Mouse (Mus musculus): ENCODE measurements around the gene Foxn2. TPM values are rescaled to one million over a fixed set of nuclear protein-coding genes. Genes with fewer than 3 reads are reported as not detected.
"Not testable (repeated sequence)": the region's sequence is repeated elsewhere in the genome, so short reads cannot be mapped to it uniquely, and the experiment has no call there.

The Foxn2 gene
- polyA plus RNA-seq, 1 experiment from 2014 or later: 15.8 TPM

DNA sequence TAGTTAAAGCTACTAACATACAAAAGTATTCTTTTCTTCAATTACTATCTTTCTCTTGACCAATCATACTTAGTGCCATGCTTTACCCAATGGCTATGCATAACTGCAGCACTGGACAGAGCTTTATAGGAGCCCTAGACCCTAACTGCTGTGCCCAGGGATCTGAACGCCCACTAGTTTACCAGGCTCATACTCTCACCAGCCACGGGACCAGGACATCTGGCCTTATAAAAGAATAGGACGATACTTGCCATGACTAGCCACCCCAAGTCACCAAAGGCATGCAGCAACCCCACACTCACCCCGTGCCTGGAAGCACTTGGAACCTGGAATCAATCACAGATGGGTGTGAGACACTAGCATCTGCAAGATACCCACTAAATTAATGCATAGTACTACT, 20.1 kb upstream of the Foxn2 start:
- no peak for ATAC-seq (replicated peaks; ENCODE audit: low FRiP score)

GRCm38 (mm10) chr17:88421246-88421645, 19.3 kb upstream of the Foxn2 start:
- WGBS: 89% methylated on average over 6 of the region's 6 CpGs
- no peaks in the 10 kb centered on the region for H3K27me3 ChIP-seq
- H3K9ac ChIP-seq: no peak overlapping the region
- no peak overlapping the region for H3K27ac ChIP-seq
- no peaks in the 10 kb centered on the region for H3K36me3 ChIP-seq
- H3K4me1 ChIP-seq: no peaks in the 10 kb centered on the region
- no peak overlapping the region for H3K4me2 ChIP-seq
- no peaks in the 10 kb centered on the region for H3K9me3 ChIP-seq (replicated peaks)
- no peak for ATAC-seq (replicated peaks; ENCODE audit: low FRiP score)
- H3K4me3 ChIP-seq (replicated peaks): no peak overlapping the region

More for the DNA sequence above, 20.1 kb upstream of the Foxn2 start:
- H3K4me3 ChIP-seq (replicated peaks): no peak overlapping the region
- no peaks in the 10 kb centered on the region for H3K4me1 ChIP-seq
- H3K9ac ChIP-seq: no peak overlapping the region
- H3K36me3 ChIP-seq: no peaks in the 10 kb centered on the region
- no peaks in the 10 kb centered on the region for H3K27me3 ChIP-seq
- no peaks in the 10 kb centered on the region for H3K9me3 ChIP-seq (replicated peaks)
- H3K4me2 ChIP-seq: no peak overlapping the region
- no peak overlapping the region for H3K27ac ChIP-seq
- WGBS: 83% methylated on average over 4 of the region's 4 CpGs

GRCm38 (mm10) chr17:88430719-88431118, 9.8 kb upstream of the Foxn2 start:
- Histone ChIP-seq H3K27me3 (no peaks in the 10 kb centered on the region), H3K27ac (no peak overlapping the region), H3K9ac (no peak overlapping the region), H3K4me3 (replicated peaks) (no peak overlapping the region), H3K4me1 (no peaks in the 10 kb centered on the region), H3K4me2 (no peak overlapping the region), H3K36me3 (no peaks in the 10 kb centered on the region), H3K9me3 (replicated peaks) (no peaks in the 10 kb centered on the region)
- WGBS: 85% methylated on average over 2 of the region's 2 CpGs
- ATAC-seq (replicated peaks; ENCODE audit: low FRiP score): peak; percentile 56; the same call in 1 of the 2 replicates

GRCm38 (mm10) chr17:88431486-88431885, 9.0 kb upstream of the Foxn2 start:
- Histone ChIP-seq H3K4me2 (no peak overlapping the region), H3K9ac (no peak overlapping the region), H3K27me3 (no peaks in the 10 kb centered on the region), H3K4me1 (no peaks in the 10 kb centered on the region), H3K27ac (no peak overlapping the region), H3K4me3 (replicated peaks) (no peak overlapping the region), H3K36me3 (no peaks in the 10 kb centered on the region), H3K9me3 (replicated peaks) (no peaks in the 10 kb centered on the region)
- ATAC-seq (replicated peaks; ENCODE audit: low FRiP score): no peak
- 86% methylated on average over 12 of the region's 12 CpGs for WGBS

DNA sequence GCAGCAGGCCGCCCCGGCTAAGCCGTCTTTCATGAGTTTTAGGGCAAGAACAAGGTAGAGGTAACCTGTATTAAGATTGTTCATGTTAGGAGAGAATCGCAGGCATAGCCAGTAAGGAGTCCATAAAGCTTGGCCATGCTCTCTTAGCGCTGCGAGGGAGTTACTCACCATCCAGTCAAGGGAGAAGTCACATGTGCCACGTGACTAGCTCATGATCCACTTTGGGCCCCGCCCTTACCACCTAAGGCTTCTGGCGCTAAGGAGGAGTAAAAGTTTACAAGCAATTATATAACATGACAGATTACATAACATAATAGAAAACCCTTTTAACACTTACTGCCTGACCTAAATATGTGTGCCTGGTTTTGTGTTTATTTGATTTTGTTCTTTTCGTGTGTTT, 8.5 kb upstream of the Foxn2 start:
- H3K27me3 ChIP-seq: no peaks in the 10 kb centered on the region
- H3K9me3 ChIP-seq (replicated peaks): no peaks in the 10 kb centered on the region
- H3K4me2 ChIP-seq: no peak overlapping the region
- H3K27ac ChIP-seq: no peak overlapping the region
- H3K36me3 ChIP-seq: no peaks in the 10 kb centered on the region
- no peaks in the 10 kb centered on the region for H3K4me1 ChIP-seq
- WGBS: 89% methylated on average over 10 of the region's 10 CpGs
- no peak for ATAC-seq (replicated peaks; ENCODE audit: low FRiP score)
- H3K4me3 ChIP-seq (replicated peaks): no peak overlapping the region
- H3K9ac ChIP-seq: no peak overlapping the region

GRCm38 (mm10) chr17:88435322-88435721, 5.2 kb upstream of the Foxn2 start:
- Histone ChIP-seq H3K27me3 (no peaks in the 10 kb centered on the region), H3K4me2 (no peak overlapping the region)

GRCm38 (mm10) chr17:88436284-88436683, 4.2 kb upstream of the Foxn2 start:
- Histone ChIP-seq H3K4me1 (no peaks in the 10 kb centered on the region), H3K4me3 (replicated peaks) (no peak overlapping the region), H3K4me2 (no peak overlapping the region), H3K36me3 (no peaks in the 10 kb centered on the region), H3K27me3 (no peaks in the 10 kb centered on the region), H3K27ac (no peak overlapping the region), H3K9me3 (replicated peaks) (no peaks in the 10 kb centered on the region; the same call in 1 of the 2 replicates), H3K9ac (no peak overlapping the region)
- 94% methylated on average over 4 of the region's 4 CpGs for WGBS
- ATAC-seq (replicated peaks; ENCODE audit: low FRiP score): no peak

More at GRCm38 (mm10) chr17:88435322-88435721, 5.2 kb upstream of the Foxn2 start:
- H3K4me1 ChIP-seq: no peaks in the 10 kb centered on the region
- no peak overlapping the region for H3K9ac ChIP-seq
- no peak for ATAC-seq (replicated peaks; ENCODE audit: low FRiP score)
- H3K9me3 ChIP-seq (replicated peaks): no peaks in the 10 kb centered on the region; the same call in 1 of the 2 replicates
- 50% methylated on average over 10 of the region's 10 CpGs for WGBS
- H3K36me3 ChIP-seq: no peaks in the 10 kb centered on the region
- no peak overlapping the region for H3K27ac ChIP-seq
- H3K4me3 ChIP-seq (replicated peaks): no peak overlapping the region

DNA sequence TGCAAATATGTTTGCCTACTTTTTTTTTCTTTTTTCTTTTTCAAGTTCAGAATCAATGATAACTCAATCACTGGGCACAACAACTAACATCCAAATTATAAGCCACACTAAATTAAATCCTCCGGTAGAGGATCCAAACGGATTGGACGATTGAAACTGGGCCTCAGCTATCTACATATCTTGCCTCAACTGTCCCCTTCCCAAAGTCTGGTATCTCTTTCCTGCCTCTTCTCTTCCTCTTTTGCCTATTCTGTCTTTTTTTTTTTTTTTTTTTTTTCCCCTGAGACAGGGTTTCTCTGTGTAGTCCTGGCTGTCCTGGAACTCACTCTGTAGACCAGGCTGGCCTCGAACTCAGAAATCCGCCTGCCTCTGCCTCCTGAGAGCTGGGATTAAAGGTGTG, 3.8 kb upstream of the Foxn2 start:
- H3K4me1 ChIP-seq; H3K4me3 ChIP-seq (replicated peaks); H3K9ac ChIP-seq; H3K27ac ChIP-seq; H3K36me3 ChIP-seq; H3K9me3 ChIP-seq (replicated peaks); H3K4me2 ChIP-seq; H3K27me3 ChIP-seq; ATAC-seq (replicated peaks; ENCODE audit: low FRiP score): not testable (repeated sequence)
- WGBS: 93% methylated on average over 5 of the region's 5 CpGs

DNA sequence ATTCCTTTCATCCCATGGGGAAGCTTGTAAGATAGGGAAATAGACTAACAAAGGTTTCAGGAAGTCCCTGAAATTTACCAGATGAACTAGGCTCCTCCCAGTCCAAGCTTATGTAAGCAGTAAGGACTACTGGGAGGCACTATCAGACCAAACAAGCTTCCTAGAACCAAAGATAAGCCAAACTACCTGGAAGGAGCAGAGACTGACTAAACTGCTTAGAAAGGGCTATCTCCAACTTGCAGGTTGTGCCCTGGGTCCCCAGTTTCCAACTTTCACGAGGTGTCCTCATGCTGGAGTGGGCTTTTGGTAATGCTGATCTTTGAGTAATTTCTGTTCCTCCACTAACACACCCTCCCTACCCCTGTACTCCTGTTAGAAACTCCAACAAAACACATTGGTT, 3.1 kb upstream of the Foxn2 start:
- ATAC-seq (replicated peaks; ENCODE audit: low FRiP score): no peak

DNA sequence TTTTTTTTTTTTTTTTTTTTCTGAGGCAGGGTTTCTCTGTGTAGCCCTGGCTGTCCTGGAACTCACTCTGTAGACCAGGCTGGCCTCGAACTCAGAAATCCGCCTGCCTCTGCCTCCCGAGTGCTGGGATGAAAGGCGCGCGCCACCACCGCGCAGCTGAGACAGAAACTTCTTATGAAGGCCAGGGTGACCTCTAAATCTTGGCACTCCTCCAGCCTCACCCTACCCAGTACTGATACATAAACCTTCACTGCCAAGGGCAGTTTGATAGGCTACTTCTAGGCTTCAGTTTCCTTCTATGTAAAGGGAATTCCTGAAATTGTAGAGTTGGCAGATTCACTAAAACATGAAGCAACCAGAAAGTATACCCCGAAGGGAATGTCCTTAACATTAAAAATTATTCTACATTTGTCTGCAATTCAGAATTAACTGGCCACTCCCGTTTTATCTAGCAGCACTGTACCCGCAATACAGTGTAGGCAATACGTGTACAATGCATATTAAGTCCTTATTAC, 918 bp upstream of the Foxn2 start:
- 86% methylated on average over 12 of the region's 12 CpGs for WGBS
- Histone ChIP-seq H3K9ac (no peak overlapping the region), H3K4me1 (peaks cover 9% of the 10 kb centered on the region), H3K4me3 (replicated peaks) (peak overlapping the region; percentile 97), H3K9me3 (replicated peaks) (no peaks in the 10 kb centered on the region; the same call in 1 of the 2 replicates), H3K27ac (peak overlapping the region; percentile 91), H3K27me3 (no peaks in the 10 kb centered on the region), H3K4me2 (peak overlapping the region; percentile 75), H3K36me3 (no peaks in the 10 kb centered on the region)
- no peak for ATAC-seq (replicated peaks; ENCODE audit: low FRiP score)

More for the DNA sequence above, 3.1 kb upstream of the Foxn2 start:
- no peak overlapping the region for H3K9ac ChIP-seq
- H3K4me1 ChIP-seq: no peaks in the 10 kb centered on the region
- H3K27ac ChIP-seq: no peak overlapping the region
- no peak overlapping the region for H3K4me2 ChIP-seq
- 91% methylated on average over 1 of the region's 1 CpGs for WGBS
- no peak overlapping the region for H3K4me3 ChIP-seq (replicated peaks)
- H3K9me3 ChIP-seq (replicated peaks): no peaks in the 10 kb centered on the region; the same call in 1 of the 2 replicates
- H3K36me3 ChIP-seq: no peaks in the 10 kb centered on the region
- H3K27me3 ChIP-seq: no peaks in the 10 kb centered on the region

DNA sequence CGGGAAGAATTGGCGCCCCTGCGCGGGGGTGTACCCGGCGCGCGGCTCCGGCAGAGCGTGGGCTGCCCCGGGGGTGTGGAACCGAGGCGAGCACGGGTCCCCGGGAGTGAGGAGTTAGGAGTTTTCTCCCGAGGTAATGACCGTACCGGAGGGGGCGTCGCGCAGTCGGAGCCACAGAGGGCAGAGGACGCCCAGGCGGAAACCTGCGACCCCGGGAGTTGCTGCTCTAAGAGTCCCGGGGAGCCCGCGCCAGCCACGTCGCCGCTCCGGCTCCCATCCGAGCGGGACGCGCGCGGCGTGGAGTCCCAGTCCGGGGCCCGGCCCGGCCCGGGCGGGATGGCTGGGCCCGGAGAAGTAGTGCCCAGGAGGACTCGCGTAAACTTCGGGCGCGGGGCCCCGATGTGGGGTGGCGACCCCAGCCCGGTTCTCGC, 505 bp downstream of the Foxn2 start:
- Histone ChIP-seq H3K27ac (peak overlapping the region; percentile 91), H3K4me1 (peaks cover 9% of the 10 kb centered on the region), H3K9me3 (replicated peaks) (no peaks in the 10 kb centered on the region; the same call in 1 of the 2 replicates), H3K4me3 (replicated peaks) (peak overlapping the region; percentile 97), H3K27me3 (no peaks in the 10 kb centered on the region), H3K36me3 (no peaks in the 10 kb centered on the region), H3K9ac (peak overlapping the region; percentile 95), H3K4me2 (peak overlapping the region; percentile 75)
- WGBS: under 1% methylated on average over 37 of the region's 55 CpGs
- ATAC-seq (replicated peaks; ENCODE audit: low FRiP score): peak; percentile 68

- H3K27me3 ChIP-seq: no peaks in the 10 kb centered on the region
Observed at GRCm38 (mm10) chr17:88441432-88442174, 1.1 kb downstream of the Foxn2 start.

More at GRCm38 (mm10) chr17:88441432-88442174, 1.1 kb downstream of the Foxn2 start:
- peaks cover 9% of the 10 kb centered on the region for H3K4me1 ChIP-seq
- peak overlapping the region; percentile 75 for H3K4me2 ChIP-seq
- H3K4me3 ChIP-seq (replicated peaks): peak overlapping the region; percentile 97
- H3K27ac ChIP-seq: peak overlapping the region; percentile 91
- H3K9me3 ChIP-seq (replicated peaks): no peaks in the 10 kb centered on the region; the same call in 1 of the 2 replicates
- peak; percentile 81 for ATAC-seq (replicated peaks; ENCODE audit: low FRiP score)
- peak overlapping the region; percentile 95 for H3K9ac ChIP-seq
- H3K36me3 ChIP-seq: no peaks in the 10 kb centered on the region
- 1% methylated on average over 45 of the region's 48 CpGs for WGBS
